ENCODE assay signal across 8 mouse cellular contexts in the genomic region with DNA sequence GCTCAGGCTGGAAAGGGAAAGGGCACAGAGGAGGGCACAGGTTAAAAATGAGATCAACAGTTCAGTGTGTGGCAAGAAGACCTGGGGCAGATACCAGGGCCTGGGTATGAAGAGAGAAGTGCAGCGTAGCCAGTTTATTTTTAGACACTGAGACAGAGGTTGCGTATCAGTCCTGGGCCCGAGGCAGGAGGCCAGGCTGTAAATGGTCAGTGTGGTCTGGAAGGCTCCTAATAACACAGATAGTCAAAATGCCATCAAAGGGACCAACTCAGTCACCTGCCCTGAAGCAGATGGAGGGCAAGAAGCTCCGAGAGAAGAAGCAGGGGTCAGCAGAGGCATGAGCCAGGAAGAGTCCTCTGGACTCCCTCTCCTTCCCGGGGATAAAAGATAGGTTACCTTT. TPM values are rescaled to one million over a fixed set of nuclear protein-coding genes. Genes with fewer than 3 reads are reported as not detected.
DNase-seq lines count a peak whose midpoint lies in the region; ATAC-seq lines count a peak whose summit lies in the region.
"Had no signal": no experiment of that assay in that cellular context is flagged by ENCODE, and none has a peak within 500 bp of the region (broad histone marks: within the 10 kb centered on the region; RNA-seq: fewer than 3 reads in every experiment).

No protein-coding gene starts in this region.

- no peak overlapping the region for H3K27ac ChIP-seq in lung, embryonic 15.5 days
- H3K27ac ChIP-seq: embryonic facial prominence, embryonic 12.5 days had no signal

- no peaks in the 10 kb centered on the region for H3K36me3 ChIP-seq in lung, embryonic 15.5 days
- H3K36me3 ChIP-seq: embryonic facial prominence, embryonic 12.5 days had no signal

- H3K27me3 ChIP-seq in lung, embryonic 15.5 days, result no peaks in the 10 kb centered on the region
- H3K27me3 ChIP-seq: embryonic facial prominence, embryonic 12.5 days had no signal

- no peak for DNase-seq in lung, postnatal 10 days
- peak; percentile 68 to 74 for DNase-seq in heart, adult 18-20 months
- DNase-seq in heart, postnatal 4 days, result peak; percentile 56
- DNase-seq in cerebellum, postnatal 36 days, result no peak
- DNase-seq in neural tube, embryonic 10.5 days (ENCODE audit: extremely low spot score, low spot score), result no peak

- H3K4me3 ChIP-seq in lung, embryonic 15.5 days, result no peak overlapping the region
- H3K4me3 ChIP-seq: embryonic facial prominence, embryonic 12.5 days had no signal

- no peak for ATAC-seq in lung, embryonic 15.5 days (ENCODE audit: borderline replicate concordance, extremely low read depth, low FRiP score, low TSS enrichment)
- ATAC-seq in neutrophil, adult 5-6 weeks (ENCODE audit: extremely low read depth, insufficient number of reproducible peaks, low FRiP score, poor library complexity, severe bottlenecking), result peak; percentile 10; the same call in 1 of the 2 replicates

- WGBS in lung, embryonic 15.5 days, result 57% methylated on average over 5 of the region's 5 CpGs

- 0 out of 2 replicates have a peak overlapping the region, but pooled peaks have one; percentile 3 for H3K9ac ChIP-seq in lung, embryonic 15.5 days
- H3K9ac ChIP-seq: embryonic facial prominence, embryonic 12.5 days had no signal

- no peak overlapping the region for H3K4me2 ChIP-seq in lung, embryonic 15.5 days
- H3K4me2 ChIP-seq: embryonic facial prominence, embryonic 12.5 days had no signal

- H3K4me1 ChIP-seq in lung, embryonic 15.5 days, result peaks cover 96% of the 10 kb centered on the region

- no peaks in the 10 kb centered on the region for H3K9me3 ChIP-seq in lung, embryonic 15.5 days
- H3K9me3 ChIP-seq: embryonic facial prominence, embryonic 12.5 days had no signal

RNA-seq across cellular contexts. Expression of gene Mapkapk2, which starts 7.4 kb away (rescaled TPM):
- polyA plus RNA-seq in lung, embryonic 15.5 days (2015; fragmentation: Nextera tagmentation; extraction: Ambion mirVana), result 57.9 and 61.0 TPM in 2 replicates
- total RNA-seq in heart, adult 18-20 months (2021), result 100 to 1,000 TPM; 311 to 318 TPM
- total RNA-seq in heart, postnatal 4 days (2021), result 100 to 1,000 TPM; 206 to 226 TPM
- total RNA-seq in neutrophil, adult 5-6 weeks (2017), result 103 and 112 TPM in 2 replicates

RNA-seq across cellular contexts. Expression of gene Dyrk3, which starts 47.9 kb away (rescaled TPM):
- polyA plus RNA-seq in lung, embryonic 15.5 days (2015; fragmentation: Nextera tagmentation; extraction: Ambion mirVana), result 3.3 and 3.7 TPM in 2 replicates
- total RNA-seq in heart, adult 18-20 months (2021), result 1 to 10 TPM in 1 of 2 experiments, under 1 TPM in 1; 0.20 to 1.1 TPM
- 1 to 10 TPM; 1.2 to 1.7 TPM for total RNA-seq in heart, postnatal 4 days (2021)
- 1.2 and 1.7 TPM in 2 replicates for total RNA-seq in neutrophil, adult 5-6 weeks (2017)

Comparison
In these comparisons a context has a peak if more than half of its experiments do, and no peak if none do; other contexts are left out.
1. DNase-seq: peak in heart, adult 18-20 months (2 of 2) and heart, postnatal 4 days (single experiment); none in lung, postnatal 10 days (single experiment), cerebellum, postnatal 36 days (0 of 2) and neural tube, embryonic 10.5 days (single experiment).